Mouse (Mus musculus) kidney, adult 11 months (tissue): Measurements from ENCODE around the gene Aco1.

Source experiments
- DNase-seq: peaks from one replicate; pipeline ENCODE4 v3.0.0; 2022

Gene Aco1

GRCm38 (mm10) chr4:40220437-40220836 lies 77.6 kb downstream of the Aco1 start:
- no peak for DNase-seq

DNA sequence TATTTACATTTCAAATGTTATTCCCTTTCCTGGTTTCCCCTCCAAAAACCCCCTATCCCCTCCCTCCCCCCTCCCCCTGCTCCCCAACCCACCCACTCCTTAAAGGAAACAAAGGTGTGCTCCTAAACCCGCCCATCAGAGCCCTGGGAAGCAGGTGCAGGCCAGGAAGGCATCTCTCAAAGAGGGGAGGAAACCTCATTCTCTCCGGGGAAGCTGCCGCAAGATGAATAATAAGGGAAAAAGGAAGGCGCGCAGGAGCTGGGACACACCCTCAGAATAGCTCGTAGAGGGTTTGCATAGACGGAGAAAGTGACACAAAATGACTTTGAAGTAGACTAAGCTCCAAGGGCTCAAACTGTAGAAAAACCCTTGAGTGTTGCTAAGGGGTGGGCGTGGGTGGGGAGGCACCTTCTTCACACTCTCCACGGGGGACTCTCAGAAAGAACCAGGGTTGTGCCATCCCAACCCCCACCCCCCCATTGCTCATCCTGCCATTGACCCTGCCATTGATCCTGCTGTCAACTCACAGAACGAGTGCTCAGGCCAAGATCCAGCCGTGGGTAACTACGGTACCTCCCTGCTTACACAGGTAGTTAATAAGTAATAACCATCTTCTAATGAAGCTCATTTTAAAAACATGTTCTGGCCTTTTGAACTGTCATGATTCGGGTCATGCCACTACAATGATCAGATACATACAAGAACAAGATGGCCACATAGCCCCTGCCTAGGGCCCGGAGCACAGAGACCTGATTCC lies 78.3 kb downstream of the Aco1 start:
- no peak for DNase-seq

DNA sequence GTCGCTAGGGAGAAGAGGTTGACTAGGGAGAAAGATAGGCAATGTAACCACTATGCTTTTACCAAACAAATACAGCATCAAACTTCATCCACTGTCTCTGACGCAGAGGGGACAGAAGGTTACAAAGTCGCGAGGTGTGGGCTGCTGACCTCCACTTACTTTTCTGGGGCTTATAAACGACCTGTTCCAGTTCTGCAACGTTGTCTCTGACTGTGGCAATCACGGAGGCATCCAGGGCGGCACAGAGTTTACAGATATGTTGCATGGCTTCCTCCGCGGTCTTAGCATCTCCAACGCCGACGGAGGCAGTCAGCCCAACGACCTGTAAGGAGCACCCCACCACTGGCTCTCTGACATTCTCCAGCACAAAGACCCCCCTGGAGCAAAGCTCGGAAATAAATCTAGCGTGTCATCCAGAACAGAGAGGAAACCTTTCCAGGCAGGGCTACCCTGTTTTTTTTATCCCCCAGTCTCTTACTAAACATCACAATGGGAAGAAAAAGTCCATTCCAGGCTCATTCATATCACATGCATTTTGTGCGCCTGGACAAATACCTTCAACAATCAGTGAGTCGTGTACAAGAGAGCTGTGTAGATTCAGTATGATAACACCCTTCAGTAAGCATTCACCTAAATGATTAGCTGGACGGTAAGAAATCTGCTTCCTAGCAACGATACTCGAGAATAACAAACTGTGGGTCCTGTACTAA lies 79.2 kb downstream of the Aco1 start:
- DNase-seq, result no peak

DNA sequence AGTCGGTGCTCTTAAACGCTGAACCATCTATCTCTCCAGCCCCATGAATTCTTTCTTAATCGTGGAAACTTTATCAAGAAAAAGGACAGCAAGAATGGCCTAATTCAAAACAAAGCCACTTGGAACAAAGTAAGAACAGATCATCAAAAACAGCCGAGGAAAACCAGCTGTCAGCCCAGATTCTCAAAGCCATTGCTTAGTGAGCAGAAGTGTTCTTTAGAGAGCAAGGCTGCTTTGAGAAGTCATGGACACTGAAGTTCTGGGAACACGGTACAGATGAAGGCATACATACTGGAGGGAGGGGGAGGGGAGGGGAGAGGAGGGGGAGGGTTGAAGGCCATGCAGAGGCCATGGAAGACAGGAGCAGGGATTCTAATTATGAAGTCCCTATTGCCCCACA lies 83.2 kb downstream of the Aco1 start:
- no peak for DNase-seq

DNA sequence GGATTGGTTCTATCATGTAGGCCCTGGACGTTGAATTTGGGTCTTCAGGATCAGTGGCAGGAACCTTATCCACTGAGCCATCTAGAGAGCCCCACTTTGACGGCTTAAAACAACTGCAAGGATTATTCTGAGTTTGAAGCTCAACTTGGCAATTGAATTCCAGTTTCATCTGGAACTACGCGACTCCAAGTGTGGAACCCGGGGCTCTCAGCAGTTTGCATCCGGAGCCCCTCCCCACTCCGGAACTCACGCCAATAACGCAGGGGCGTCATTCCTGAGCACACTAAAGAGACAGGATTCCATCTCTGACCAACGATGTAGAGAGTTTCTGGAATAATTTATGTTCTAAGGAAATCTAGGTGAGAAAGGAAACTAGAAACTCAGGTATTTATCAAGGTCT lies 84.2 kb downstream of the Aco1 start:
- DNase-seq, result no peak

DNA sequence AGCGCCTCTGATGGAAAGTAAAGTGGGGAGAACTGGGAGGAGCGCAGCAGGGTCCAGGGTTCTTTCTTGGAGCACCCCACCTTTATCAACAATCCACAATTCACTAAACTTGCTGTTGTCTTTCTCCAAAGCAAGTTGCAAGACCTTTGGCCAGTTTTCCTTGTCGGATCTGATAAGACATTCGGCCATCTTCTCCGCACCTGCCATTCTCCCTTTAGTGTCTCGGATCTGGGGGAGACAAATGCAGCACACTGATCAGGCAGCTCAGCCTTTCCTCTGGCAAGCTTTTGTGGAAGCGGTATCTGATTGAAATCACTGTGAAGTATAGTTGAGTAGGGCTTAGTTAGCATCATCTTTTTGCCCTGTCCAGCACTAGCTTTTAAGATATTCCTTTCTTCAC lies 85.0 kb downstream of the Aco1 start:
- no peak for DNase-seq

- no peak for DNase-seq
Observed at GRCm38 (mm10) chr4:40229723-40230122, 86.8 kb downstream of the Aco1 start.

DNA sequence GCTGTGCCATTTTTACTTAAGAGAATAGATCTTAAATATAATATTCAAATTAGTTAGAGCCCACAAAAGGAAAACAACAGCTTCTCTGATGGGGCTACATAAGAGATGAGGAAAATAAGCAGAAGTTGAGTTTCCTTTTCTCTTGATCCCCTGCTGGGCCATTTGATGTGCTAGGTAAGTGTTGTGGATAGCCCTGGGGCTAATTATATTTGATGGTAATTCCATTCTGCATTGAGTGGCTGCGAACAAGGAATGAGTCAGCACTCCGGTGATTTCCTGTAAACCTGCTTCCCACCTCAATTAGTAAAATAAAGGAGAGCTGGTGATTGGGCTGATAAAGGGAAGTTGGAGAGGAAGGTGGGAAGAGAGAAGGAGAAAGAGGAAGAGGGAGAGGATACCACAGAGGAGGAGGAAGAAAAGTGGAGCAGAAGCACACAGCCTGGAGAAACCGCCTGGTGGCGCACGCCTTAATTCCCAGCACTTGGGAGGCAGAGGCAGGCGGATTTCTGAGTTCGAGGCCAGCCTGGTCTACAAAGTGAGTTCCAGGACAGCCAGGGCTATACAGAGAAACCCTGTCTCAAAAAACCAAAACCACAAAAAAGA lies 90.3 kb downstream of the Aco1 start:
- no peak for DNase-seq

GRCm38 (mm10) chr4:40234256-40234655 lies 91.4 kb downstream of the Aco1 start:
- no peak for DNase-seq

- DNase-seq, result no peak
Observed at GRCm38 (mm10) chr4:40236829-40237228, 93.9 kb downstream of the Aco1 start.

DNA sequence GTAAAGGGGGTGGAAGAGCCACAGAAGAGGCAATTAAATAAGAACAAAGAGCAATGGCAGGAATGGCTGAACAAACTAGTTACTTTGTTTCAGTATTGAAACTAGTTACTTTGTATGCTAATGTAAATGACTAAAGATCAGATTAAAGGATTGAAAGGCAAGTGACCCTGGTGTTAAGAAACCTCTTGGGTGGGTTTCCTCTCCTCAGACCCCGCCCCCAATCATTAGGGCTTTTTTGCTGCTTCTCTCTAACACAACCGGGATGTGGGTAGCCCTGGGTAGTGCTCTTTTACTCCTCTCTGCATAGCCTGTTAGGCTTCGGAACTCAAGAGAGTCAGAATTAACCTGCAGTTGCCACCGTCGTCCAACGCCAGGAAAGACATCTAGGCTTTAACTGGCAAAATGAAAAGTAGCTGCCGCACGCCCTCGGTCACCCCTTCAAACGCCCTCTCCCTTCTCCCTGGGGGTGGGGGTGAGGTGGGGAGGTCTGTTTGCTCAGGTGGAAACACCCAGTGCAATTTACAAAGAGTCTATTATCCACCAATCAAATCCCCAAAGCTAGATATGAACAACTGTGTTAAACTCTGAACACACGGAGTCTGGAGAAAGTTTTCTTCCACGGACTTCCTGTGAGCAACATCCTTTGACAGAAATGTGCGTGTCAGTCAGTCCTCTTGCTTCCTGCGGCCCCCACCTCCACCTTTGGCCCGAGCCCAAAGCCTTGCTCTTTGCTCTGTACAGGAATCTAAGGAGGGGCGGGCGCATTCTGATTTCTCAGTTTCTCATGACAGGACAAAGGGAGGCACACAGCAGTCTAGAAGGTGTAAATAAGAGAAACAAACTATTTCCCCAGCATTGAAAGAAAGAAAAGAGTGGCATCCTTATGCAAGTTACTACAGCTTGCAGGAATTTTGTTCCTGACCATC lies 95.9 kb downstream of the Aco1 start:
- peak; percentile 85 for DNase-seq

DNA sequence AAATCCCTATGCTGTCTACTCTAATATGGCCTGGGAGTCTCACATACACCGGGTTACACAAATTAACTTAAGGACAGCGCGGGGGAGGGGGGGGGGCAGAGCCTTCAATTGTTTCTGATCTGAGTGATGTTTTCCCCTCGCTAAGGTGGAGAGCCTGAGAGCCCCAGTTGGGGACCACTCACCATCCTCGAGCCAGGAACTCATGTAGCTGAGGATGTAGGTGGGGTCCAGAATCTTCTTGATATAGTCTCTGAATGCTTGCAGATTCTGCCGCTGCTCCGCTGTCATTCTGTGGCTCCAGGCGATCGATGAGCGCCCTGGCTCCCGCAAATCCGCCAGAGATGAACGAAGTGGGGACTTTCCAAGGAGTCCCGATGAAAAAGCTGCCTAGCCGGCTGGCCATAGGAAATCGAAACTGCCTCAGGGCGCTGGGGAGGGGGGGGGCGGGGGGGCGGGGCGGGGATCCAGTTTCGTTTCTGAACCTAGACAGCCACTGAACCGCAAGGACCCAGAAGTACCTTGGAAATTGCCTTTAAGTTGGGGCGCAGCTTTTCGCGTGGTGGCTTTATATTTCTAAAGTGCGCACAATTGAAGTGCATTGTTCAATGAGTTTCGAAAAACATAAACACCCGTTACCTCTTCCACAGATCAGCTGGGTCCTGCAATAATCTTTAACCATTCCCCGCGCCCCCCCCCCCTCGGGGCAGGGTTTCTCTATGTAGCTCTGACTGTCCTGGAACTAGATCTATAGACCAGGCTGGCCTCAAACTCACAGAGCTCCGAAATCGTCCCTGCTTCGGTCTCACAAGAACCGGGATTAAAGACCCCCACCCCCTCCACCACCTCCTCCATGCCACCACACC lies 96.8 kb downstream of the Aco1 start, which contains the start of gene Ddx58:
TSS of gene Ddx58 (minus strand) at position 420 of the 863 bp plus-strand sequence.
- DNase-seq, result peak; percentile 20

DNA sequence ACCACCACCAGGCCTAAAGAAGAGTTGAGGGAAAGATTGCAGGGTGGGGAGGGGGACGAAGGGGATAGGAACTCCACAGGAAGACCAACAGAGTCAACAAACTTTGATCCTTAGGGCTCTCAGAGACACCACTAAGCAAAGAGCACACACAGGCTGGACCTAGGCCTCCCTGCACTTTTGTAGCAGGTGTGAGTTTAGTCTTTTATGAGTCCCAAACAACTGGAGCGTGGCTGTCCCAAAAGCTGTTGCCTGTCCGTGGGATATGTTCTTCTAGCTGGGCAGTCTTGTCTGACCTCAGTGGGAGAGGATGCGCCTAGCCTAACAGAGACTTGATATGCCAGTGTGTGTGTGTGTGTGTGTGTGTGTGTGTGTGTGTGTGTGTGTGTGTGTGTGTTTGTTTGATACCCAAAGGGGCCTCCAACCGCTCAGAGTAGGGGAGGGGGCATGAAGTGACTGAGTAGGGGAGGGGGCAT lies 97.4 kb downstream of the Aco1 start:
- no peak for DNase-seq

- no peak for DNase-seq
Observed at GRCm38 (mm10) chr4:40241928-40242327, 99.0 kb downstream of the Aco1 start.

GRCm38 (mm10) chr4:40243006-40243405 lies 100.1 kb downstream of the Aco1 start:
- no peak for DNase-seq

DNA sequence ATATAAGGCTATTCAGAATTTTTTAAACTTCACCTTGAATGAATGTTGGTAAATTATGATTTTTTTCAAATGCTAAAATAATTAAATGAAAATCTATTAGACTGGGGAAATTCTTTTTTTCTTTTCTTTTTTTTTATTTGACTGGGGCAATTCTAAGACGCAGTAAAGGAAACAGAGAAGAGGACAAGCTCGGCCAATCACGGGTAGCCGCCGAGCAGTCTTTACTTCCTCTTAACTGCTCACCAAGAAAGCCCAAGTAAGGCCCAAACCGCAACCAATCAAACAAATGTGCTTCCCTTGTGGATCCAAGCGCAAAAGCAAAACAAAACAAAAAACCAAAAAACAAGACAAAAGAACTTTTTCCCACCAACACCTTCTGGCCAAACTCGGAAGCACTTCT lies 101.2 kb downstream of the Aco1 start:
- DNase-seq, result no peak
